12 mouse cellular contexts compared by ENCODE assay signal in the genomic region with DNA sequence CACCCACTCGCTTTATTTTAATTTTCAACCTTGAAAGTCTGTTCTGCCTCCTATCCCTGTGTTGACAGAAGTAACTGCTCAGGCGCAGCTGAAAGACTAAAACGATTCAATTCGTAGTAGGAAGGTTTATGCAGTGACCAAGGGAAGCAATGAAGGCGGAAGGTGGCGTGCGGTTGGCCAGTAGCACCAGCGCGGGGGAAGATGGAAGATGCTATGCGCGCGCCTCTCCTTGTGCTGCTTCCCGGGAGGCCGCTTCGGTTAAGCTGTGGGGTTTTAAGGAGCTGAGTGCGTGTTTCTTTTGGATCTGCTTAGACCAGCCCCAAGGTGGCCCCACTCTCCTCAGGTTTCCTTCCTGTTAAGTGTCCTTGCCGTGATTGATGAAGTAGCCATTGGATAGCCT. TPM values are rescaled to one million over a fixed set of nuclear protein-coding genes. Genes with fewer than 3 reads are reported as not detected.
DNase-seq lines count a peak whose midpoint lies in the region; ATAC-seq and TF ChIP-seq lines count a peak whose summit lies in the region.
"Had no signal": no experiment of that assay in that cellular context is flagged by ENCODE, and none has a peak within 500 bp of the region (broad histone marks: within the 10 kb centered on the region; RNA-seq: fewer than 3 reads in every experiment).

No protein-coding gene starts in this region.

- H3K4me3 ChIP-seq in heart, embryonic 13.5 days: 0 out of 2 replicates have a peak overlapping the region, but pooled peaks have one; percentile 4
- peak overlapping the region; percentile 9; the same call in 1 of the 2 replicates for H3K4me3 ChIP-seq in left cerebral cortex, adult 2 months
- H3K4me3 ChIP-seq in liver, embryonic 13.5 days (replicated peaks): no peak overlapping the region
- no peak overlapping the region for H3K4me3 ChIP-seq in forebrain, embryonic 16.5 days (replicated peaks; ENCODE audit: low read length)

- no peak overlapping the region for H3K9ac ChIP-seq in heart, embryonic 13.5 days
- H3K9ac ChIP-seq in liver, embryonic 13.5 days: no peak overlapping the region
- no peak overlapping the region for H3K9ac ChIP-seq in forebrain, embryonic 16.5 days (replicated peaks; ENCODE audit: low read depth, low read length)
- H3K9ac ChIP-seq: liver, embryonic 14.5 days had no signal

- H3K27me3 ChIP-seq in heart, embryonic 13.5 days (replicated peaks): no peaks in the 10 kb centered on the region
- H3K27me3 ChIP-seq in liver, embryonic 13.5 days: no peaks in the 10 kb centered on the region
- no peaks in the 10 kb centered on the region for H3K27me3 ChIP-seq in forebrain, embryonic 16.5 days (replicated peaks; ENCODE audit: control insufficient read depth, insufficient read depth, low read length)

- intact Hi-C loops in left cerebral cortex, adult 2 months (cut with DNase I): no loop called here

- WGBS in heart, embryonic 13.5 days: 66% methylated on average over 17 of the region's 17 CpGs
- WGBS in liver, embryonic 13.5 days (ENCODE audit: insufficient replicate concordance): 64% methylated on average over 17 of the region's 17 CpGs
- WGBS in forebrain, embryonic 16.5 days: 83% methylated on average over 17 of the region's 17 CpGs

- TF ChIP-seq CTCF in left cerebral cortex, adult 2 months (IDR thresholded peaks at IDR 0.05): no peak

- H3K27ac ChIP-seq in heart, embryonic 13.5 days (replicated peaks): no peak overlapping the region
- no peak overlapping the region for H3K27ac ChIP-seq in left cerebral cortex, adult 2 months
- H3K27ac ChIP-seq in liver, embryonic 13.5 days: peak overlapping the region; percentile 56; the same call in 1 of the 2 replicates
- H3K27ac ChIP-seq in forebrain, embryonic 16.5 days (ENCODE audit: low read length): no peak overlapping the region

- H3K4me1 ChIP-seq in heart, embryonic 13.5 days: peaks cover 5% of the 10 kb centered on the region; the same call in 1 of the 2 replicates
- no peaks in the 10 kb centered on the region; the same call in 1 of the 2 replicates for H3K4me1 ChIP-seq in liver, embryonic 13.5 days (replicated peaks)
- H3K4me1 ChIP-seq in forebrain, embryonic 16.5 days (replicated peaks; ENCODE audit: control insufficient read depth, insufficient read depth, low read length): no peaks in the 10 kb centered on the region

- no peak for DNase-seq in heart, adult 9 months (ENCODE audit: low spot score in 2 of 2)
- no peak for DNase-seq in left cerebral cortex, adult 2 months (ENCODE audit: extremely low spot score in 1 of 2, low spot score in 2 of 2)
- DNase-seq in left cerebral cortex, adult 11 months (ENCODE audit: low spot score): no peak
- DNase-seq in R1 (ENCODE audit: low read depth, low spot score): peak; percentile 56
- no peak for DNase-seq in liver, embryonic 13.5 days
- DNase-seq: B cell, adult 2 months; thymus, postnatal 4 days had no signal

- H3K9me3 ChIP-seq in heart, embryonic 13.5 days: peaks cover 6% of the 10 kb centered on the region; the same call in 1 of the 2 replicates
- no peaks in the 10 kb centered on the region for H3K9me3 ChIP-seq in liver, embryonic 13.5 days (replicated peaks)
- no peaks in the 10 kb centered on the region for H3K9me3 ChIP-seq in forebrain, embryonic 16.5 days (ENCODE audit: control insufficient read depth, low read length)

- no peak for ATAC-seq in heart, embryonic 13.5 days (ENCODE audit: extremely low read depth, insufficient number of reproducible peaks, low FRiP score, low TSS enrichment)
- ATAC-seq in liver, embryonic 13.5 days (ENCODE audit: low read depth): no peak
- no peak for ATAC-seq in forebrain, embryonic 16.5 days
- ATAC-seq in megakaryocyte, adult 5-6 weeks (ENCODE audit: poor library complexity, severe bottlenecking): no peak

- H3K4me2 ChIP-seq in heart, embryonic 13.5 days: peak overlapping the region; percentile 27
- H3K4me2 ChIP-seq in liver, embryonic 13.5 days: no peak overlapping the region
- no peak overlapping the region for H3K4me2 ChIP-seq in forebrain, embryonic 16.5 days (ENCODE audit: low read length)
- H3K4me2 ChIP-seq: midbrain, embryonic 11.5 days had no signal

- H3K36me3 ChIP-seq in heart, embryonic 13.5 days: no peaks in the 10 kb centered on the region
- no peaks in the 10 kb centered on the region for H3K36me3 ChIP-seq in liver, embryonic 13.5 days
- H3K36me3 ChIP-seq in forebrain, embryonic 16.5 days (ENCODE audit: control insufficient read depth, insufficient read depth): no peaks in the 10 kb centered on the region

RNA-seq across cellular contexts. Expression of a gene that starts 15.8 kb away (rescaled TPM):
- 4.0 TPM in 2 replicates for polyA plus RNA-seq in heart, embryonic 13.5 days (2015; fragmentation: Nextera tagmentation; extraction: Ambion mirVana)
- 100 to 1,000 TPM; 653 to 683 TPM for total RNA-seq in left cerebral cortex, adult 2 months (2021)
- 0.75 and 0.81 TPM in 2 replicates for polyA plus RNA-seq in liver, embryonic 13.5 days (2015; fragmentation: Nextera tagmentation; extraction: Ambion mirVana)
- polyA plus RNA-seq in forebrain, embryonic 16.5 days (2015; fragmentation: Nextera tagmentation; extraction: Ambion mirVana): 133 and 143 TPM in 2 replicates
- total RNA-seq in megakaryocyte, adult 5-6 weeks (2015): 2.0 and 3.0 TPM in 2 replicates
- 2.3 and 3.5 TPM in 2 replicates for total RNA-seq in megakaryocyte, adult 5-6 weeks (2017)

RNA-seq across cellular contexts. Expression of a gene that starts 27.0 kb away (rescaled TPM):
- 33.4 and 33.9 TPM in 2 replicates for polyA plus RNA-seq in heart, embryonic 13.5 days (2015; fragmentation: Nextera tagmentation; extraction: Ambion mirVana)
- 100 to 1,000 TPM; 102 to 103 TPM for total RNA-seq in left cerebral cortex, adult 2 months (2021)
- polyA plus RNA-seq in liver, embryonic 13.5 days (2015; fragmentation: Nextera tagmentation; extraction: Ambion mirVana): 16.0 and 20.4 TPM in 2 replicates
- 32.8 and 38.7 TPM in 2 replicates for polyA plus RNA-seq in forebrain, embryonic 16.5 days (2015; fragmentation: Nextera tagmentation; extraction: Ambion mirVana)
- 160 and 202 TPM in 2 replicates for total RNA-seq in megakaryocyte, adult 5-6 weeks (2015)
- total RNA-seq in megakaryocyte, adult 5-6 weeks (2017): 125 and 139 TPM in 2 replicates

Comparison
In these comparisons a context has a peak if more than half of its experiments do, and no peak if none do; other contexts are left out.
1. H3K4me3 ChIP-seq: peak in heart, embryonic 13.5 days (single experiment) and left cerebral cortex, adult 2 months (single experiment); none in liver, embryonic 13.5 days (single experiment) and forebrain, embryonic 16.5 days (single experiment).
2. RNA of a gene that starts 15.8 kb away (polyA plus RNA-seq): 133 to 143 TPM in forebrain, embryonic 16.5 days; 4.0 TPM in heart, embryonic 13.5 days and 0.75 to 0.81 TPM in liver, embryonic 13.5 days; every median in the first group is over 10 times any median in the second.